Mouse (Mus musculus): Measurements from ENCODE around the gene Pisd. TPM values are rescaled to one million over a fixed set of nuclear protein-coding genes. Genes with fewer than 3 reads are reported as not detected.

Gene Pisd
- total RNA-seq (2012; rRNA removed): 45.2 and 48.5 TPM in 2 replicates
- 54.4 and 57.1 TPM in 2 replicates for total RNA-seq (2014; rRNA removed)
- polyA plus RNA-seq (2012; ENCODE audit: insufficient read length, low read depth): 52.1 and 54.8 TPM in 2 replicates

DNA sequence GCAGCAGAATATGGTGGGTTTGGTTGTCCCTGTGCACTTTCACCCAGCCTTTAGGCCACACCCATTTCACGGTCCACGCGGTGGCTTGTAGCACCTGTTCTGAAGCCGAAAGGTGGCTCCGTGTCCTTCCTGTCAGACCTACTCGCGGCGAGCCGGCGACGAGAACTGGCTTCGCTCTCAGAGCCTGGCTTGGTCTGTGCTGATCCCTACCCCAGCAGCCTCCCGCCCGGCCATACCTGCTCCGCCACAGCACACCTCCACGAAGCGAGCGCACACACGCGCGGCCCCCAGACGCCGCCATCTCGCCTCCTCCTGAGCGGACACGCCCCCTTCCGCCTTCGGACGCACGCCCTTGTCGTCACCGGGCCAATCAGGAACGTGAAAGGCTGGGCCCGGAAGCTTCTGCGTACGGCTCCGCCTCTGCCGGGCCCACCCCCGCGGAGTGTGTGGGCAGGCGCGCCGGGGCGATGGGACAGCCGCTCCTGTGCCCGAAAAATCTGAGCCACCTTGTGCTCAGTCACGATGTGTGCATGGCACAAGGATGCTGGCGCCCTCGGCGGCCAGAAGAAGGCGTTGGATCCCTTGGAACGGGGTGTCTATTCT lies at the start of gene Pisd:
TSS of gene Pisd (minus strand) at position 334 of the 603 bp plus-strand sequence.
- in situ Hi-C loops (cut with MboI; ENCODE audit: low pct_ligation_motif_present, low pct_unique_long_range_greater_than_20kb, low sequenced_read_pairs): no loop called here
- H3K4me1 ChIP-seq (ENCODE audit: control insufficient read depth in 1 of 2, insufficient read depth in 2 of 2): peaks cover 3 to 28% of the 10 kb centered on the region in 2 experiments; a peak in 3 of 4 replicates
- peak within 1 kb of the TSS; percentile 74 for H3K9ac ChIP-seq (ENCODE audit: insufficient read depth, low read depth)
- peaks cover 12% of the 10 kb centered on the region; the same call in 1 of the 2 replicates for H3K79me2 ChIP-seq (replicated peaks; ENCODE audit: control insufficient read depth, extremely low read depth, insufficient read depth, poor library complexity, severe bottlenecking)
- H3K9me3 ChIP-seq (replicated peaks; ENCODE audit: low read length): no peaks in the 10 kb centered on the region
- TF ChIP-seq ETS1 (conservative IDR thresholded peaks at IDR 0.05; ENCODE audit: low read depth, low read length) (no peak), CTCF (conservative IDR thresholded peaks at IDR 0.05 in 1 of 2, IDR thresholded peaks at IDR 0.05 in 1 of 2; ENCODE audit: low read depth in 2 of 2, low read length in 2 of 2) (peak in 1 of 2 experiments; percentile 58; a peak in 2 of 4 replicates), JUND (conservative IDR thresholded peaks at IDR 0.05; ENCODE audit: low read depth, low read length) (no peak), HCFC1 (IDR thresholded peaks at IDR 0.05; ENCODE audit: low read depth, low read length) (peak; percentile 71), ELF1 (IDR thresholded peaks at IDR 0.05; ENCODE audit: low read depth, low read length) (peak; percentile 95), JUN (IDR thresholded peaks at IDR 0.05; ENCODE audit: insufficient read depth, low read depth, low read length) (no peak), USF1 (IDR thresholded peaks at IDR 0.05; ENCODE audit: low read depth, low read length) (no peak), ZKSCAN1 (IDR thresholded peaks at IDR 0.05; ENCODE audit: borderline replicate concordance, low read depth, low read length) (no peak), MAFK (IDR thresholded peaks at IDR 0.05; ENCODE audit: insufficient replicate concordance, low read length) (no peak), NRF1 (IDR thresholded peaks at IDR 0.05; ENCODE audit: low read depth, low read length) (peak; percentile 77), BHLHE40 (IDR thresholded peaks at IDR 0.05; ENCODE audit: low read depth, low read length) (no peak; the same call in 1 of the 2 replicates), ZC3H11A (IDR thresholded peaks at IDR 0.05; ENCODE audit: low read depth, low read length) (no peak), TBP (conservative IDR thresholded peaks at IDR 0.05; ENCODE audit: low read depth, low read length) (0 out of 2 replicates have a peak, but pooled peaks have one; percentile 6), SMC3 (IDR thresholded peaks at IDR 0.05; ENCODE audit: low read depth, low read length) (no peak; the same call in 1 of the 2 replicates), POLR2AphosphoS2 (IDR thresholded peaks at IDR 0.05; ENCODE audit: low read depth, low read length) (peak; percentile 75; the same call in 1 of the 2 replicates), CHD1 (IDR thresholded peaks at IDR 0.05; ENCODE audit: low read depth, low read length) (no peak), KAT2A (IDR thresholded peaks at IDR 0.05; ENCODE audit: insufficient replicate concordance, low read length) (no peak), PAX5 (IDR thresholded peaks at IDR 0.05; ENCODE audit: low read length) (no peak), CHD2 (IDR thresholded peaks at IDR 0.05; ENCODE audit: low read length) (no peak), ZMIZ1 (IDR thresholded peaks at IDR 0.05; ENCODE audit: low read depth, low read length) (peak; percentile 74; the same call in 1 of the 2 replicates), MEF2A (IDR thresholded peaks at IDR 0.05; ENCODE audit: borderline replicate concordance, low read depth, low read length) (0 out of 2 replicates have a peak, but pooled peaks have one; percentile 22), POLR2A (IDR thresholded peaks at IDR 0.05; ENCODE audit: low read depth, low read length) (peak; percentile 96), MAX (IDR thresholded peaks at IDR 0.05; ENCODE audit: low read length) (peak; percentile 63; the same call in 1 of the 2 replicates), EP300 (IDR thresholded peaks at IDR 0.05; ENCODE audit: low read length) (no peak), E2F4 (IDR thresholded peaks at IDR 0.05; ENCODE audit: insufficient replicate concordance, low read depth, low read length) (no peak), IRF4 (IDR thresholded peaks at IDR 0.05; ENCODE audit: low read depth, low read length) (0 out of 2 replicates have a peak, but pooled peaks have one; percentile 16), MAZ (IDR thresholded peaks at IDR 0.05; ENCODE audit: low read depth, low read length) (0 out of 2 replicates have a peak, but pooled peaks have one; percentile 64), UBTF (IDR thresholded peaks at IDR 0.05; ENCODE audit: low read depth, low read length) (no peak), NELFE (IDR thresholded peaks at IDR 0.05; ENCODE audit: low read depth, low read length) (peak; percentile 85), MXI1 (IDR thresholded peaks at IDR 0.05; ENCODE audit: low read depth, low read length) (peak; percentile 96), ZNF384 (IDR thresholded peaks at IDR 0.05; ENCODE audit: low read depth, low read length) (no peak), GABPA (IDR thresholded peaks at IDR 0.05; ENCODE audit: insufficient replicate concordance, low read depth, low read length) (no peak), MYC (IDR thresholded peaks at IDR 0.05; ENCODE audit: low read depth, low read length) (peak; percentile 88), RAD21 (IDR thresholded peaks at IDR 0.05; ENCODE audit: low read depth, low read length) (no peak; the same call in 1 of the 2 replicates), TCF12 (IDR thresholded peaks at IDR 0.05; ENCODE audit: low read depth, low read length) (peak; percentile 76; the same call in 1 of the 2 replicates), USF2 (conservative IDR thresholded peaks at IDR 0.05; ENCODE audit: low read depth, low read length) (no peak), RCOR1 (conservative IDR thresholded peaks at IDR 0.05; ENCODE audit: low read depth, low read length) (no peak), SIN3A (IDR thresholded peaks at IDR 0.05; ENCODE audit: low read length) (peak; percentile 82)
- DNase-seq (ENCODE audit: extremely low read depth): peak; percentile 95
- H3K4me2 ChIP-seq (ENCODE audit: insufficient read depth, low read depth, poor library complexity, severe bottlenecking): peak within 1 kb of the TSS; percentile 86; the same call in 1 of the 2 replicates
- dilution Hi-C loops (cut with MboI; ENCODE audit: extremely low pct_ligation_motif_present, extremely low pct_unique_long_range_greater_than_20kb, low sequenced_read_pairs): no loop called here
- H3K36me3 ChIP-seq (replicated peaks in 1 of 2; ENCODE audit: control insufficient read depth in 1 of 2, insufficient read depth in 1 of 2, low read length in 1 of 2): peaks cover 17 to 52% of the 10 kb centered on the region in 2 experiments
- no peaks in the 10 kb centered on the region for H3K27me3 ChIP-seq (replicated peaks)
- no peak within 1 kb of the TSS; the same call in 1 of the 2 replicates for H3K27ac ChIP-seq (ENCODE audit: insufficient read depth, low read depth)
- peak within 1 kb of the TSS; percentile 85 to 94 (median 91) for H3K4me3 ChIP-seq (replicated peaks in 1 of 3; ENCODE audit: low read depth in 2 of 3, low read length in 2 of 3, poor library complexity in 1 of 3)
